Mouse (Mus musculus): ENCODE results near the gene Cdk5.

DNA sequence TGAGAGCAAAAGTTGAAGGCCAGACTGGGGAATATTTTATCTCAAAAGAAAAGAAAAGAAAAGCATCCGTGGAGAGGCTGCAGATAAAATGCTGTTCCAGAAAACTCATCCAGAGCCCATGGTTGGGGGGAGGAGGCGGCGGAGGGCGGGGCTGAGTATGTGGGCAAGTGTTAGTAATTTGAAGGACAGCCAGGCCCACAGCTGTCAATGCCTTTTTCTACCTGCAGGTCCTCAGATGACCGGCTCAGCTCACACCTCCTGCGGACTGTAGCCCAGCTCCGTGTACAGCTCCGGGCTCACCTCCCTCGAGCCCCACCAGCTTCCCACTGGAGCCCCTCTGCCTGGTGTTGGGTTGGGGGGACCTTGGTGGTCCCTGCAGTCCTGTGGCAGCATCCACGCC lies 23.6 kb downstream of the Cdk5 start:
- no peak for TF ChIP-seq CTCF (IDR thresholded peaks at IDR 0.05; ENCODE audit: borderline replicate concordance, insufficient read depth, low read length)
- no peak for TF ChIP-seq POLR2A (IDR thresholded peaks at IDR 0.05; ENCODE audit: low read depth, low read length)
